Mouse (Mus musculus) ovary, postnatal 14 days (tissue): ENCODE measurements at regions not wholly inside any gene's neighbourhood (a gene's known extent, or its start where the extent isn't known, plus 50 kb on each side); places are given as distances from the start of the nearest gene placed in this dataset.
"Not testable (repeated sequence)": the region's sequence is repeated elsewhere in the genome, so short reads cannot be mapped to it uniquely, and the experiment has no call there.

ENCODE experiments used
- DNase-seq: peaks from one replicate; pipeline ENCODE4 v3.0.0; 2022; ENCODE audit warnings: low spot score

GRCm38 (mm10) chr2:10998798-10999197, 173.1 kb upstream of the Prkcq start:
- no peak for DNase-seq

GRCm38 (mm10) chr2:10999217-10999618, 172.7 kb upstream of the Prkcq start:
- no peak for DNase-seq

- DNase-seq = no peak
Measured at GRCm38 (mm10) chr2:11005806-11006205, 166.1 kb upstream of the Prkcq start.

GRCm38 (mm10) chr2:11011041-11011962, 160.6 kb upstream of the Prkcq start:
- DNase-seq = no peak

- DNase-seq = no peak
Measured at GRCm38 (mm10) chr2:11012312-11012860, 159.5 kb upstream of the Prkcq start.

- no peak for DNase-seq
Measured at GRCm38 (mm10) chr2:11013154-11013553, 158.8 kb upstream of the Prkcq start.

- DNase-seq = no peak
Measured at GRCm38 (mm10) chr2:11016446-11016845, 155.5 kb upstream of the Prkcq start.

- no peak for DNase-seq
Measured at GRCm38 (mm10) chr2:11032891-11033290, 139.0 kb upstream of the Prkcq start.

- no peak for DNase-seq
Measured at GRCm38 (mm10) chr2:11034178-11034577, 137.7 kb upstream of the Prkcq start.

GRCm38 (mm10) chr2:11037343-11037742, 134.6 kb upstream of the Prkcq start:
- no peak for DNase-seq

GRCm38 (mm10) chr2:11038440-11038839, 133.5 kb upstream of the Prkcq start:
- no peak for DNase-seq

- DNase-seq = no peak
Measured at GRCm38 (mm10) chr2:11040005-11040404, 131.9 kb upstream of the Prkcq start.

- DNase-seq = no peak
Measured at GRCm38 (mm10) chr2:11044727-11045274, 127.1 kb upstream of the Prkcq start.

- DNase-seq = no peak
Measured at GRCm38 (mm10) chr2:11051621-11052020, 120.3 kb upstream of the Prkcq start.

- DNase-seq = peak; percentile 39
Measured at GRCm38 (mm10) chr2:11059731-11060425, 112.0 kb upstream of the Prkcq start.

- DNase-seq = no peak
Measured at GRCm38 (mm10) chr2:11067384-11067783, 104.5 kb upstream of the Prkcq start.

- DNase-seq = no peak
Measured at GRCm38 (mm10) chr2:11083536-11083935, 88.4 kb upstream of the Prkcq start.

GRCm38 (mm10) chr2:11086996-11087395, 84.9 kb upstream of the Prkcq start:
- DNase-seq = no peak

- DNase-seq = not testable (repeated sequence)
Measured at GRCm38 (mm10) chr2:11099834-11100622, 71.9 kb upstream of the Prkcq start.

- peak; percentile 29 for DNase-seq
Measured at GRCm38 (mm10) chr2:11113191-11113590, 58.7 kb upstream of the Prkcq start.

- no peak for DNase-seq
Measured at GRCm38 (mm10) chr2:11118625-11119024, 53.3 kb upstream of the Prkcq start.

GRCm38 (mm10) chr2:11119301-11119700, 52.6 kb upstream of the Prkcq start:
- DNase-seq = no peak
